Mouse (Mus musculus) brain, embryonic 14.5 days (tissue): ENCODE measurements around the gene Rpl27a. TPM values are rescaled to one million over a fixed set of nuclear protein-coding genes. Genes with fewer than 3 reads are reported as not detected.

Experiments used
- DNase-seq: peaks from one replicate; pipeline ENCODE4 v3.0.0-alpha.2; 2011; ENCODE audit warnings: low read depth
- CTCF ChIP-seq: fragments of 200-500 bp; IDR thresholded peaks from 2 replicates; pipeline ENCODE4 v1.5.1; 2012; ENCODE audit warnings: inconsistent platforms, mild to moderate bottlenecking, moderate library complexity, borderline replicate concordance; ENCODE audit not compliant: insufficient read depth, insufficient read length; ENCODE audit errors: extremely low read depth
- POLR2A ChIP-seq: fragments of 200-500 bp; IDR thresholded peaks from 2 replicates; pipeline ENCODE4 v1.6.1; 2012; ENCODE audit warnings: mild to moderate bottlenecking, inconsistent platforms, borderline replicate concordance; ENCODE audit not compliant: poor library complexity, insufficient read depth, insufficient read length, severe bottlenecking; ENCODE audit errors: extremely low read depth
- polyA plus RNA-seq: library from polyadenylated mRNA; depleted of rRNA; stranded (reverse); fragments of >200 nt; gene quantifications from 2 replicates; pipeline ENCODE4 v1.2.3, GENCODE M21; 2012; rRNA removed

Rpl27a gene
- 440 and 482 TPM in 2 replicates for polyA plus RNA-seq

- peak; percentile 99 for DNase-seq
- peak; percentile 86 for TF ChIP-seq POLR2A
- no peak for TF ChIP-seq CTCF
Measured at GRCm38 (mm10) chr7:109518838-109519696, at the start of gene Rpl27a. TSS of gene Rpl27a (plus strand) at chr7:109519147.

GRCm38 (mm10) chr7:109470700-109471099 lies 48.2 kb upstream of the Rpl27a start:
- TF ChIP-seq CTCF (no peak), POLR2A (no peak)
- peak; percentile 9 for DNase-seq

GRCm38 (mm10) chr7:109477926-109478325 lies 41.0 kb upstream of the Rpl27a start:
- no peak for DNase-seq
- no peak for TF ChIP-seq CTCF
- no peak for TF ChIP-seq POLR2A

GRCm38 (mm10) chr7:109480765-109481197 lies 38.2 kb upstream of the Rpl27a start:
- DNase-seq = peak; percentile 60
- TF ChIP-seq POLR2A = no peak
- TF ChIP-seq CTCF = peak; percentile 44; the same call in 1 of the 2 replicates

- TF ChIP-seq POLR2A = no peak
- no peak for TF ChIP-seq CTCF
- DNase-seq = no peak
Measured at GRCm38 (mm10) chr7:109484221-109484620, 34.7 kb upstream of the Rpl27a start.

- TF ChIP-seq POLR2A = no peak
- no peak for TF ChIP-seq CTCF
- no peak for DNase-seq
Measured at GRCm38 (mm10) chr7:109492616-109493318, 26.2 kb upstream of the Rpl27a start.

- TF ChIP-seq POLR2A = no peak
- no peak for TF ChIP-seq CTCF
Measured at GRCm38 (mm10) chr7:109493319-109494316, 25.3 kb upstream of the Rpl27a start.

GRCm38 (mm10) chr7:109497507-109497906 lies 21.4 kb upstream of the Rpl27a start:
- TF ChIP-seq CTCF = no peak
- no peak for TF ChIP-seq POLR2A
- peak; percentile 25 for DNase-seq

More at GRCm38 (mm10) chr7:109493319-109494316, 25.3 kb upstream of the Rpl27a start:
- DNase-seq = peak; percentile 67

- peak; percentile 83 for DNase-seq
- TF ChIP-seq POLR2A (no peak), CTCF (no peak)
Measured at GRCm38 (mm10) chr7:109507119-109507518, 11.8 kb upstream of the Rpl27a start.

GRCm38 (mm10) chr7:109507572-109507971 lies 11.4 kb upstream of the Rpl27a start:
- peak; percentile 15 for DNase-seq
- TF ChIP-seq POLR2A (no peak), CTCF (no peak)
